Mouse (Mus musculus) gastrocnemius, adult 8-10 months (tissue): Measurements from ENCODE around the gene Ssr1. TPM values are rescaled to one million over a fixed set of nuclear protein-coding genes. Genes with fewer than 3 reads are reported as not detected.

Experiments used
- DNase-seq, 2 experiments: peaks; one replicate each; pipeline ENCODE4 v3.0.0; 2022; ENCODE audit warnings: low spot score in 2 of 2
- total RNA-seq, 4 experiments: library from RNA; stranded (reverse); gene quantifications; 2 replicates each; pipeline ENCODE4 v1.2.4; 2022

Ssr1 gene
- total RNA-seq, 4 experiments from 2014 or later, result 66.3 to 73.3 (median 69.5) TPM

- DNase-seq, result no peak
These were observed 48.6 kb downstream of the Ssr1 start for GRCm38 (mm10) chr13:37945392-37945791.

GRCm38 (mm10) chr13:37944306-37944705, 49.7 kb downstream of the Ssr1 start:
- no peak for DNase-seq

DNA sequence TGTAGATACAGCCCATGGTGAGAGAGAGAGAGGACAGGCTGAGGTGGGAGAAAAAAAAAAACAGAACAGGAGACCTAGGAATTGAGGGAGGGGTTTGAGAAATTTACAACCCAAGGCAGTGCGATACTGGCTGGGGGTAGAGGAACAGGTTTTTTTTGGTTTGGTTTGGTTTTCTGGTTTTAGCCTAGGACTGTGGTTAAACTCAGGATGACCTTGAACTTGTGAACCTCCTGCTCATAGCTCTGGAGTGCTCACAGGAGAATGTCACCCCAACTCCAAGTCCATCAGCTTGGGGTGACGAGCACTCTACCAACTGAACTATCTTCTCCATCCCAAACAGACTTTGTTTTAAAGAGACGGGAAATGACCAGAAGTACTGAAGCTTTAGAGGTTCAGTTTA, 50.6 kb downstream of the Ssr1 start:
- no peak for DNase-seq

- no peak for DNase-seq
These were observed 51.1 kb downstream of the Ssr1 start for GRCm38 (mm10) chr13:37942887-37943331.

GRCm38 (mm10) chr13:37941950-37942886, 51.8 kb downstream of the Ssr1 start:
- no peak for DNase-seq

DNA sequence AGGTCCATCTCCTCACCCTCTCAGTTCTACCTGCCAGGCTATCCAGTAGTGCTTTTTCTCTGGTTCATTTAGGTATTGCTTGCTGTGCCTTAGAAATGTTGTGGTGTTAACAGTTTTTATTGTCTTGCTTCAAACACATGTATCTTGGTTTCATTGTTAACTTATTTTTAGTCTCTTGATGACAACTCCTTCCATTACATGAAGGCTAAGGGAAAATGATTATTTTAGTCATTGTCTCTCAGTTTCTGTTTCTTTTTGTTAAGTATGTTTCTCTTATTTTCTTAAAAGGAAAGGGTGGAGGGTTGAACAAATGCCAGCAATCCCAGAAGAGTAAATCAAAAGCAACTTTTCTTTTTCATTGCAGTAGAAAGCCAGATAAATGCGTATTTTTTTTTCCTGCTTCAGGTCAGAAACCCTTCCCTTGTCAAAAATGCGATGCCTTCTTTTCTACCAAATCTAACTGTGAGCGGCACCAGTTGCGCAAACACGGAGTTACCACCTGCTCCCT, 52.8 kb downstream of the Ssr1 start:
- no peak for DNase-seq

- DNase-seq, result no peak
These were observed 53.4 kb downstream of the Ssr1 start for GRCm38 (mm10) chr13:37940649-37941048.

DNA sequence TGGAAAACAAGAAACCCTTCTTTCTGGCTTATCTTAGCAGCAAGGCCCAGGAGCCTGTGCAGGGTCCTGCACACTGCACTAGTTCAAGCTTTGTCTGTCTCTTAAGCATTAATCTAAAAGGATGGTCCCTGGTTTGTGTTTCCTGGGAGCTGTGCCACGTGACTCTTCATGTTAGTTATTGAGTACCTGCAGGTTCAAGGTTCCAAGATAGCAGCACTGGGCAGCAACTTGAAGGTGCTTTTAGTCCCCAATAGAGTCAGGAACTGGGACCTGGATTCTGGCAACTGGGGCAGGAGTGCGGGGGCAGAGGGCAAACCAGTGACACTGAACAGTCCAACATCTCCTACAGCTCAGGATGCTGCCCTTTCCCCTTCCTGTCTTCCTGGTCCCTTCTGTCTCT, 53.9 kb downstream of the Ssr1 start:
- no peak for DNase-seq

GRCm38 (mm10) chr13:37936351-37936750, 57.7 kb downstream of the Ssr1 start:
- DNase-seq, result no peak

- no peak for DNase-seq
These were observed 59.1 kb downstream of the Ssr1 start for GRCm38 (mm10) chr13:37934920-37935319.

- DNase-seq, result no peak
These were observed 59.9 kb downstream of the Ssr1 start for GRCm38 (mm10) chr13:37934075-37934474.

DNA sequence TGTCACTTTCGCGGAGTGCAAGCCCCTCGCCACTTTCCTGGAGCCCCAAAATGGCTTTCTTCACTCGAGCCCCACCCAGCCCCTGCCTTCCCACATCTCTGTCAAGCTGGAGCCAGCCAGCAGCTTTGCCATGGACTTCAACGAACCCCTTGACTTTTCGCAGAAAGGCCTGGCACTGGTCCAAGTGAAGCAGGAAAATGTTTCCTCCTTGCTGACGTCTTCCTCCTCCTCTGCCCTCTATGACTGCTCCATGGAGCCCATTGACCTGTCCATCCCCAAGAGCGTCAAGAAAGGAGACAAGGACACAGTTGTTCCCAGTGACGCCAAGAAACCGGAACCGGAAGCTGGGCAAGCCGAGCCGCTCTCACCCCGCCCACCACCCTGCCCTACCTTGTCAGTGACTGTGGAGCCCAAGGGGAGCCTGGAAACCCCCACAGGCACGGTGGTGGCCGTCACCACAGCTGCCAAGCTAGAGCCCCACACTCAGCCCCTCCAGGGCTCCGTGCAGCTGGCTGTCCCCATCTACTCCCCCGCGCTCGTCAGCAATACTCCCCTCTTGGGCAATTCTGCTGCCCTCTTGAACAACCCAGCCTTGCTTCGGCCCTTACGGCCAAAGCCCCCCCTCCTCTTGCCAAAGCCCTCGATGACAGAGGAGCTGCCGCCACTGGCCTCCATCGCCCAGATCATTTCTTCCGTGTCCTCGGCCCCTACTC, 62.7 kb downstream of the Ssr1 start:
- DNase-seq, result no peak

- no peak for DNase-seq
These were observed 63.4 kb downstream of the Ssr1 start for GRCm38 (mm10) chr13:37930621-37931020.

DNA sequence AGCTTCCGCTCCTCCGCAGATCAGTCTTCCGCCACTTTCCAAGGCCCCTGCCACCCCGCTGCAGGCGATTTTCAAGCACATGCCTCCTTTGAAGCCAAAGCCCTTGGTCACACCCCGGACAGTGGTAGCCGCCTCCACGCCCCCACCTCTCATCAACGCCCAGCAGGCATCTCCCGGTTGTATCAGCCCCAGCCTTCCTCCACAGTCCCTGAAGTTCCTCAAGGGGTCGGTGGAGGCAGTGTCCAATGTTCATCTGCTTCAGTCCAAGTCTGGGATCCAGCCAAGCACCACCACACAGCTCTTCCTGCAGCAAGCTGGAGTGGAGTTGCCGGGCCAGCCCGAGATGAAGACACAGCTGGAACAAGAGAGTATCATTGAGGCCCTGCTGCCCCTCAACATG, 63.9 kb downstream of the Ssr1 start:
- no peak for DNase-seq

DNA sequence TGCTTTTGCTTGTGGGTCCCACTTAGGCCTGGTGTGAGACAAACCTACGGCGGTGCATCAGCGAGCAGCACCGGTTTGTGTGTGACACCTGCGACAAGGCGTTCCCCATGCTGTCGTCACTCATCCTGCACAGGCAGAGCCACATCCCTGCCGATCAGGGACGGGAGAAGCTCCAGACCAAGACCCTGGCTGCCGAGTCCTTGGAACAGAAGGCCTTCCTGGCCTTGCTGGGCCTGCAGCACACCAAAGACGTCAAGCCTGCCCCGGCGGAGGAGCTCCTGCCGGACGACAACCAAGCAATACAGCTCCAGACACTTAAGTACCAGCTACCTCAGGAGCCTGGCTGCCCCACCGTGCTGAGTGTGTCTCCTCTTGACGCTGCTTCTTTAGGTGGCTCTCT, 64.5 kb downstream of the Ssr1 start:
- no peak for DNase-seq

GRCm38 (mm10) chr13:37926394-37926793, 67.6 kb downstream of the Ssr1 start:
- DNase-seq, result no peak

- no peak for DNase-seq
These were observed 69.5 kb downstream of the Ssr1 start for GRCm38 (mm10) chr13:37924461-37924948.

- DNase-seq, result no peak
These were observed 70.2 kb downstream of the Ssr1 start for GRCm38 (mm10) chr13:37923643-37924460.

GRCm38 (mm10) chr13:37923091-37923490, 70.9 kb downstream of the Ssr1 start:
- DNase-seq, result no peak

- DNase-seq, result no peak
These were observed 73.3 kb downstream of the Ssr1 start for GRCm38 (mm10) chr13:37920727-37921126.

- no peak for DNase-seq
These were observed 74.2 kb downstream of the Ssr1 start for GRCm38 (mm10) chr13:37919711-37920277.
